Mouse (Mus musculus) splenic B cell, adult 2 months (primary cell): Measurements from ENCODE around the gene Bod1l.

Experiments
- DNase-seq: peaks from one replicate; pipeline ENCODE4 v3.0.0-alpha.2; 2011; ENCODE audit warnings: low read depth, low spot score
- H3K27me3 ChIP-seq: 2 replicates; pipeline ENCODE4 v1.6.1; 2012; ENCODE audit warnings: mild to moderate bottlenecking, low read length, moderate library complexity, mixed read lengths; ENCODE audit not compliant: control insufficient read depth, poor library complexity, insufficient read depth, severe bottlenecking
- H3K36me3 ChIP-seq: 2 replicates; pipeline ENCODE4 v1.6.1; 2012; ENCODE audit warnings: mild to moderate bottlenecking, low read length, moderate library complexity, mixed read lengths; ENCODE audit not compliant: control insufficient read depth, poor library complexity, insufficient read depth, severe bottlenecking

Gene Bod1l

GRCm38 (mm10) chr5:41844147-41844529 is at the start of gene Bod1l:
Gene Bod1l, minus strand, starts transcription at chr5:41844315.
- Histone ChIP-seq H3K27me3 (no peaks in the 10 kb centered on the region), H3K36me3 (no peaks in the 10 kb centered on the region)
- DNase-seq, result peak; percentile 91

DNA sequence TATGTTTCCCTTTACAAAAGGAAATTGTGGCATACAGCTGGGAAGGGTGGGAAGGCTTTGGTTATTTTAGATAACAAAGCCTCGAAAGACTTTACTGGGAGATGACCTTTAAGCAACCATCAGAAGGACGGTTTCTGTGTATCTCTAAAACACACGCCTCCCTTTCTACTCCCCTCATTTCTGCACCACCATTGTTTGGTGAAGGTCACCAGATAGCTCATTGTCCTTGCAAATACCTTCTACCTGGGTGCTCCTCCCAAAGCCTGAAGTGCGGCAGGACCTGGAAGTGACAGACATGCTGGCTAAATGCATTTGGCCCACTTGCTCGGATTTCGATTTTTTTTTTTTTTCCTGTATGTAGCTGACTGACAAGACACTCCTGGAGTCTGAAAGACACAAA is 49.2 kb upstream of the Bod1l start:
- no peak for DNase-seq
- no peaks in the 10 kb centered on the region for H3K27me3 ChIP-seq
- H3K36me3 ChIP-seq, result no peaks in the 10 kb centered on the region

DNA sequence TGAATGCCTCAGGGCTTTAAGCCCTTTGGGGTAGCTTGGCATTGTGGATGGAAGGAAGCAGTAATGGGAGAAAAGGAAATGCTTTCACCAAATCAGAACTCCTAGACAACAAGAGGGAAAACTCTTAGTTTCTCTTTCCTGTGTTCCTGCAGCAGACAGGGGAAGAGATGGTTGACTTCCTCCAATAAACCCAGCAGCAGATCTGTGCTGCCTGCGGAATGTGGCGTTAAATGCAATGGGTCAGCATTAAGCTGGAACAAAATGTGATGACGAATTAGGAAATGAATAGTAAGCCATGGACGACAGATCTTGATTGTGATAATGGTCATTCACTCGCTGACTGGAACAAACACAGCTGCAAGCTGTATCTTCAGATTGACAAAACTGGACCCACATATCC is 46.8 kb upstream of the Bod1l start:
- H3K36me3 ChIP-seq, result no peaks in the 10 kb centered on the region
- no peak for DNase-seq
- H3K27me3 ChIP-seq, result no peaks in the 10 kb centered on the region

- no peaks in the 10 kb centered on the region for H3K27me3 ChIP-seq
- no peak for DNase-seq
- H3K36me3 ChIP-seq, result no peaks in the 10 kb centered on the region
Observed at GRCm38 (mm10) chr5:41889245-41889849, 45.2 kb upstream of the Bod1l start.

DNA sequence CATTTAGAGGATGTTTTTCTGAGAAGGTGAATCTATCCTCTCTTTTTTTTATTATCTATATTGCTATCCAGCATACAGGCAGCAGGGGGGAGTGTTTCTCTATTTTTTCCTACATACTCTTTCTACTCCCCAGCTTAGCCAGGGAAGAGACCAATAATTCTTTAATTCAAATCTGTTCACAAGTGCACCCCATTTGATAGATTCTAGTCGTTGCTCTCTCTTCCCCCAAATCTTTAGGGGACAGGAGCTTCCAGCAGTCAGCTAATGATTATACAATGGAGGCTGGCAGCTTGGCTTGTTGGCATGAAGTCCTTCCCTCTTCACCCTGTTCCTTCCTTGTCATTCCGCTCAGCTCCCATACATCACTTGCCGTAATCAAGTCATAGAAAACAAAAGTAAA is 44.7 kb upstream of the Bod1l start:
- H3K36me3 ChIP-seq, result no peaks in the 10 kb centered on the region
- no peak for DNase-seq
- no peaks in the 10 kb centered on the region for H3K27me3 ChIP-seq

- Histone ChIP-seq H3K27me3 (no peaks in the 10 kb centered on the region), H3K36me3 (no peaks in the 10 kb centered on the region)
- DNase-seq, result peak; percentile 66
Observed at GRCm38 (mm10) chr5:41887738-41888137, 43.6 kb upstream of the Bod1l start.

- peak; percentile 53 for DNase-seq
- no peaks in the 10 kb centered on the region for H3K27me3 ChIP-seq
- no peaks in the 10 kb centered on the region for H3K36me3 ChIP-seq
Observed at GRCm38 (mm10) chr5:41884563-41884962, 40.4 kb upstream of the Bod1l start.

GRCm38 (mm10) chr5:41871164-41871563 is 27.0 kb upstream of the Bod1l start:
- no peak for DNase-seq
- Histone ChIP-seq H3K36me3 (no peaks in the 10 kb centered on the region), H3K27me3 (no peaks in the 10 kb centered on the region)

DNA sequence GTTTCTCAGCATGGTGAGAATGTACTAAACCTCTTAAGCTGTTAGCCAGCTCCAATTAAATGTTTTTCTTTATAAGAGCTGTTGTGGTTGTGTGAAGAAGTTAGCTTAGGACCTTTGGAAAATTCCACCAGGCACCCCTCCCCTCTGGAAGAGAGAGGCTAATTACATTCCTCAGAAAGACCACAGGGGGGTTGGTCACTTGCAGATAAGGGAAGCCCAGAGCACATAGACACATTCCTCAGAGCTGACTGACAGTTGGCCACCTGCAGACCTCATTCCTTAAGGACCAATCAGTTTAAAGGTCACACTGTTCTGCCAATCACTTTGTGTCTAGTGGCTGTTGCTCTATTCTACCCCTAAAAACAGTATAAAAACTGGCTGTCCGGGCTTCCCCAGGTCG is 11.7 kb upstream of the Bod1l start:
- no peaks in the 10 kb centered on the region for H3K36me3 ChIP-seq
- no peak for DNase-seq
- no peaks in the 10 kb centered on the region for H3K27me3 ChIP-seq

GRCm38 (mm10) chr5:41845558-41845937 is 1.4 kb upstream of the Bod1l start:
- DNase-seq, result no peak
- H3K36me3 ChIP-seq, result no peaks in the 10 kb centered on the region

GRCm38 (mm10) chr5:41844820-41845557 is 874 bp upstream of the Bod1l start:
- Histone ChIP-seq H3K36me3 (no peaks in the 10 kb centered on the region), H3K27me3 (no peaks in the 10 kb centered on the region)
- DNase-seq, result peak; percentile 42

More at GRCm38 (mm10) chr5:41845558-41845937, 1.4 kb upstream of the Bod1l start:
- H3K27me3 ChIP-seq, result no peaks in the 10 kb centered on the region

DNA sequence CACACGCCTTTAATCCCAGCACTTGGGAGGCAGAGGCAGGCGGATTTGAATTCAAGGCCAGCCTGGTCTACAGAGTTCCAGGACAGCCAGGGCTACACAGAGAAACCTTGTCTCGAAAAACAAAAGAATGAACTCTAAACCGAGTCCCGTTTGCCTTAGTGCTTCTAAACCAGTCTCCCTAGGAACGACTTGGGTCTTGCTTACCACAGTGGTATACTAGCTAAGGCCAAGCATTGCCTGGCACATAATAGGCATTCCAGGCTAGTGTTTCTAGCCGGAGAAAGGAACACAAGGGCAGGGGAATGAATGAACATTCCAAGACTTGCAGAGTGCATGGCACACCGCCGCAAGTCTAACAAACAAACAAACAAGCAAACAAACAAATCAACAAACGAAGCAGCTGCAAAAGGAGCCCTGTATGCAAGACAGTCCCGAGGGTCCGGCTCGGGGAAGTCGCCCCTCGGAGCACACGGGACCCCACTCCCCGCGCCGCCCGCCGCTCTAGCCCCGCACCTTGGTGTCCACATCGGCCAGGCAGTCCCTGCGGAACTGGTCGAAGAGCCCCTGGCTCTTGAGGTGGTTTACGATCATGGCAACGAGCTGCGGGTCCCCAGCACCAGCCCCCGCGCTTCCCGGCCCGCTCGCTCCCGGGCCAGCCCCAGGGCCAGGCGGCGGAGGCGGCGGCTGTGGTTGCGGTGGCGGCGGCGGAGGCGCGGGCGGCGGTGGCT is 532 bp downstream of the Bod1l start:
- no peaks in the 10 kb centered on the region for H3K27me3 ChIP-seq
- no peak for DNase-seq
- H3K36me3 ChIP-seq, result no peaks in the 10 kb centered on the region

GRCm38 (mm10) chr5:41842681-41843080 is 1.4 kb downstream of the Bod1l start:
- DNase-seq, result peak; percentile 46
- Histone ChIP-seq H3K36me3 (no peaks in the 10 kb centered on the region), H3K27me3 (no peaks in the 10 kb centered on the region)

GRCm38 (mm10) chr5:41841735-41842134 is 2.4 kb downstream of the Bod1l start:
- Histone ChIP-seq H3K27me3 (no peaks in the 10 kb centered on the region), H3K36me3 (no peaks in the 10 kb centered on the region)
- DNase-seq, result no peak

DNA sequence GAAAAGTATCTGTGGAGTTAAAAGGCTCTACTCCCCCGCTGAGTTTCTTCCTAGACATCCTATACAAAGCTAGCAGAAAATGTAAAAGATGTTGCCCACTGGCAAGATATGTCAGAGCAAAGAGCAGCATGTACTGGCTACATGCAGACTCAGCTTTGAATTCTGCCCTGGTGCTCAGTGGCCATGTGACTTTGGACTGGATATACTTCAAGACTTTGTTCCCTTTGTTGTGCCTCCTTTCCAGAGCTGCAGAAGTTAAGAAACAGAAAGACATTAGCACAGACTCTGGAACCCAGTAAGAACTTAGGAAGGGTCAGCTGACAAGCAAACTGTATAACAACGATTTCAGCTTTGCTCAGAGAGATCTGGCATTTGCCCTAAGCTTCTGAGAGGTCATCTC is 14.0 kb downstream of the Bod1l start:
- no peaks in the 10 kb centered on the region for H3K27me3 ChIP-seq
- DNase-seq, result no peak

More for the DNA sequence above, 14.0 kb downstream of the Bod1l start:
- H3K36me3 ChIP-seq, result peaks cover 23% of the 10 kb centered on the region; the same call in 1 of the 2 replicates
